Mouse (Mus musculus) cortical plate, adult 2 months (tissue): ENCODE measurements around the gene Siglec1. TPM values are rescaled to one million over a fixed set of nuclear protein-coding genes. Genes with fewer than 3 reads are reported as not detected.
"Not testable (repeated sequence)": the region's sequence is repeated elsewhere in the genome, so short reads cannot be mapped to it uniquely, and the experiment has no call there.

Experiments
- H3K27ac ChIP-seq: fragments of 200-500 bp; 2 replicates; pipeline ENCODE4 v1.5.1; 2012; ENCODE audit warnings: low read length, control low read depth, inconsistent platforms; ENCODE audit not compliant: insufficient read depth
- H3K4me1 ChIP-seq: fragments of 200-500 bp; 2 replicates; pipeline ENCODE4 v1.6.1; 2011; ENCODE audit warnings: low read length; ENCODE audit not compliant: control insufficient read depth, insufficient read depth
- H3K4me3 ChIP-seq: fragments of 200-500 bp; 2 replicates; pipeline ENCODE4 v1.5.1; 2011; ENCODE audit warnings: mild to moderate bottlenecking, low read length, control low read depth; ENCODE audit not compliant: insufficient read depth
- CTCF ChIP-seq: fragments of 200-500 bp; IDR thresholded peaks from 2 replicates; pipeline ENCODE4 v1.5.1; 2011; ENCODE audit warnings: mild to moderate bottlenecking, control low read depth, low read length; ENCODE audit not compliant: insufficient read depth; ENCODE audit errors: extremely low read depth
- POLR2A ChIP-seq: fragments of 200-500 bp; IDR thresholded peaks from 2 replicates; pipeline ENCODE4 v1.6.1; 2011; ENCODE audit warnings: mild to moderate bottlenecking, low read length, control low read depth; ENCODE audit not compliant: insufficient read depth; ENCODE audit errors: extremely low read depth
- polyA plus RNA-seq: library from polyadenylated mRNA; depleted of rRNA; stranded (reverse); fragments of >200 nt; gene quantifications from 2 replicates; pipeline ENCODE4 v1.2.3, GENCODE M21; 2012

Siglec1 gene
- polyA plus RNA-seq, 1 experiment: 0.35 TPM

GRCm38 (mm10) chr2:131040854-131041825 is 45.4 kb downstream of the Siglec1 start:
- Histone ChIP-seq H3K4me3 (peak overlapping the region; percentile 63), H3K4me1 (peaks cover 5% of the 10 kb centered on the region; the same call in 1 of the 2 replicates), H3K27ac (peak overlapping the region; percentile 55)
- peak; percentile 37; the same call in 1 of the 2 replicates for TF ChIP-seq POLR2A
- no peak for TF ChIP-seq CTCF

GRCm38 (mm10) chr2:131038675-131039074 is 47.9 kb downstream of the Siglec1 start:
- TF ChIP-seq POLR2A: no peak
- TF ChIP-seq CTCF: no peak
- H3K4me1 ChIP-seq: peaks cover 5% of the 10 kb centered on the region; the same call in 1 of the 2 replicates
- H3K27ac ChIP-seq: no peak overlapping the region
- no peak overlapping the region for H3K4me3 ChIP-seq

- TF ChIP-seq POLR2A (no peak), CTCF (no peak)
Observed at GRCm38 (mm10) chr2:131038197-131038596, 48.4 kb downstream of the Siglec1 start.

GRCm38 (mm10) chr2:131037226-131037990 is 49.2 kb downstream of the Siglec1 start:
- Histone ChIP-seq H3K27ac (no peak overlapping the region), H3K4me3 (no peak overlapping the region)
- TF ChIP-seq POLR2A: no peak
- TF ChIP-seq CTCF: no peak

More at GRCm38 (mm10) chr2:131038197-131038596, 48.4 kb downstream of the Siglec1 start:
- Histone ChIP-seq H3K4me1 (peaks cover 5% of the 10 kb centered on the region; the same call in 1 of the 2 replicates), H3K27ac (no peak overlapping the region), H3K4me3 (no peak overlapping the region)

GRCm38 (mm10) chr2:131036757-131037156 is 49.8 kb downstream of the Siglec1 start:
- TF ChIP-seq POLR2A (no peak), CTCF (no peak)

More at GRCm38 (mm10) chr2:131037226-131037990, 49.2 kb downstream of the Siglec1 start:
- peaks cover 5% of the 10 kb centered on the region; the same call in 1 of the 2 replicates for H3K4me1 ChIP-seq

GRCm38 (mm10) chr2:131036343-131036742 is 50.2 kb downstream of the Siglec1 start:
- no peak for TF ChIP-seq POLR2A
- TF ChIP-seq CTCF: no peak
- Histone ChIP-seq H3K27ac (no peak overlapping the region), H3K4me1 (peaks cover 5% of the 10 kb centered on the region; the same call in 1 of the 2 replicates), H3K4me3 (no peak overlapping the region)

More at GRCm38 (mm10) chr2:131036757-131037156, 49.8 kb downstream of the Siglec1 start:
- Histone ChIP-seq H3K4me1 (peaks cover 5% of the 10 kb centered on the region; the same call in 1 of the 2 replicates), H3K27ac (no peak overlapping the region), H3K4me3 (no peak overlapping the region)

GRCm38 (mm10) chr2:131031406-131031805 is 55.2 kb downstream of the Siglec1 start:
- H3K4me3 ChIP-seq, H3K27ac ChIP-seq, H3K4me1 ChIP-seq: not testable (repeated sequence)

- Histone ChIP-seq H3K4me1 (no peaks in the 10 kb centered on the region; the same call in none of the 2 replicates), H3K27ac (no peak overlapping the region), H3K4me3 (no peak overlapping the region)
- no peak for TF ChIP-seq CTCF
- no peak for TF ChIP-seq POLR2A
Observed at GRCm38 (mm10) chr2:131030998-131031397, 55.6 kb downstream of the Siglec1 start.

- no peak for TF ChIP-seq CTCF
- no peak for TF ChIP-seq POLR2A
- Histone ChIP-seq H3K4me3 (no peak overlapping the region), H3K4me1 (no peaks in the 10 kb centered on the region; the same call in none of the 2 replicates), H3K27ac (no peak overlapping the region)
Observed at GRCm38 (mm10) chr2:131030561-131030960, 56.0 kb downstream of the Siglec1 start.

- no peak overlapping the region for H3K27ac ChIP-seq
- no peaks in the 10 kb centered on the region; the same call in none of the 2 replicates for H3K4me1 ChIP-seq
- no peak for TF ChIP-seq CTCF
- H3K4me3 ChIP-seq: no peak overlapping the region
Observed at GRCm38 (mm10) chr2:131029065-131029935, 57.3 kb downstream of the Siglec1 start.
